Mouse (Mus musculus) kidney, adult 8-10 months (tissue): ENCODE measurements around the gene Krt25.
A peak's percentile ranks its signal among the peaks of the same experiment; 100 is the strongest.

Experiments
- DNase-seq, 2 experiments: peaks; one replicate each; pipeline ENCODE4 v3.0.0; 2022

The Krt25 gene

GRCm38 (mm10) chr11:99322851-99323250 lies at the start of gene Krt25:
Krt25 (minus strand) TSS chr11:99322951.
- no peak for DNase-seq

- no peak for DNase-seq
Measured at GRCm38 (mm10) chr11:99369853-99370451, 47.2 kb upstream of the Krt25 start.

- no peak for DNase-seq
Measured at GRCm38 (mm10) chr11:99369229-99369628, 46.5 kb upstream of the Krt25 start.

- DNase-seq, result peak in 1 of 2 experiments; percentile 41
Measured at GRCm38 (mm10) chr11:99366791-99367190, 44.0 kb upstream of the Krt25 start.

GRCm38 (mm10) chr11:99364412-99364811 lies 41.7 kb upstream of the Krt25 start:
- no peak for DNase-seq

GRCm38 (mm10) chr11:99361423-99361822 lies 38.7 kb upstream of the Krt25 start:
- no peak for DNase-seq

- DNase-seq, result no peak
Measured at GRCm38 (mm10) chr11:99351004-99351403, 28.3 kb upstream of the Krt25 start, which contains the start of gene Krt27. Krt27 (minus strand) TSS chr11:99351104.

- no peak for DNase-seq
Measured at GRCm38 (mm10) chr11:99339299-99339847, 16.6 kb upstream of the Krt25 start.

- no peak for DNase-seq
Measured at GRCm38 (mm10) chr11:99337866-99338265, 15.1 kb upstream of the Krt25 start, which contains the start of gene Krt26. Krt26 (minus strand) TSS chr11:99337966.

- no peak for DNase-seq
Measured at GRCm38 (mm10) chr11:99333426-99333825, 10.7 kb upstream of the Krt25 start.

GRCm38 (mm10) chr11:99329655-99330054 lies 6.9 kb upstream of the Krt25 start:
- no peak for DNase-seq

GRCm38 (mm10) chr11:99321094-99321493 lies 1.7 kb downstream of the Krt25 start:
- DNase-seq, result no peak

- no peak for DNase-seq
Measured at GRCm38 (mm10) chr11:99319127-99319526, 3.6 kb downstream of the Krt25 start.

GRCm38 (mm10) chr11:99316543-99316942 lies 6.2 kb downstream of the Krt25 start:
- DNase-seq, result no peak

GRCm38 (mm10) chr11:99314594-99314993 lies 8.2 kb downstream of the Krt25 start:
- no peak for DNase-seq

- DNase-seq, result no peak
Measured at GRCm38 (mm10) chr11:99310882-99311281, 11.9 kb downstream of the Krt25 start.

- DNase-seq, result peak; percentile 26 to 71
Measured at GRCm38 (mm10) chr11:99307579-99307978, 15.2 kb downstream of the Krt25 start.

GRCm38 (mm10) chr11:99295039-99295438 lies 27.7 kb downstream of the Krt25 start:
- DNase-seq, result no peak

GRCm38 (mm10) chr11:99292846-99293245 lies 29.9 kb downstream of the Krt25 start:
- peak; percentile 19 to 53 for DNase-seq

GRCm38 (mm10) chr11:99284833-99285312 lies 37.9 kb downstream of the Krt25 start, which contains the start of gene Krt24:
Krt24 (minus strand) TSS chr11:99285262.
- DNase-seq, result no peak

- no peak for DNase-seq
Measured at GRCm38 (mm10) chr11:99284011-99284410, 38.7 kb downstream of the Krt25 start.

- no peak for DNase-seq
Measured at GRCm38 (mm10) chr11:99283334-99283733, 39.4 kb downstream of the Krt25 start.

- no peak for DNase-seq
Measured at GRCm38 (mm10) chr11:99281116-99281515, 41.6 kb downstream of the Krt25 start.

GRCm38 (mm10) chr11:99279986-99280385 lies 42.8 kb downstream of the Krt25 start:
- DNase-seq, result no peak

GRCm38 (mm10) chr11:99276786-99277185 lies 46.0 kb downstream of the Krt25 start:
- no peak for DNase-seq
